ENCODE assay signal across 19 mouse cellular contexts in genomic region chr16:24593535-24593934, GRCm38 (mm10).
DNase-seq lines count a peak whose midpoint lies in the region; ATAC-seq and TF ChIP-seq lines count a peak whose summit lies in the region.
"Had no signal": no experiment of that assay in that cellular context is flagged by ENCODE, and none has a peak within 500 bp of the region (broad histone marks: within the 10 kb centered on the region; RNA-seq: fewer than 3 reads in every experiment).

No protein-coding gene starts in this region.

- H3K27me3 ChIP-seq in liver, adult 2 months (ENCODE audit: control insufficient read depth, insufficient read depth, low read length): no peaks in the 10 kb centered on the region
- H3K27me3 ChIP-seq in small intestine, adult 2 months (ENCODE audit: control insufficient read depth, insufficient read depth, low read length): no peaks in the 10 kb centered on the region
- H3K27me3 ChIP-seq: limb, embryonic 15.5 days; midbrain, embryonic 12.5 days had no signal

- no peaks in the 10 kb centered on the region for H3K36me3 ChIP-seq in liver, adult 2 months (ENCODE audit: control insufficient read depth, insufficient read depth, low read length)
- no peaks in the 10 kb centered on the region for H3K36me3 ChIP-seq in small intestine, adult 2 months (ENCODE audit: control insufficient read depth, insufficient read depth, low read length)
- H3K36me3 ChIP-seq: limb, embryonic 15.5 days; midbrain, embryonic 12.5 days had no signal

- H3K9ac ChIP-seq in liver, adult 2 months (ENCODE audit: low read depth, low read length): no peak overlapping the region
- H3K9ac ChIP-seq: limb, embryonic 15.5 days; lung, embryonic 14.5 days; midbrain, embryonic 12.5 days had no signal

- no peak for TF ChIP-seq POLR2A in liver, adult 2 months (IDR thresholded peaks at IDR 0.05; ENCODE audit: extremely low read depth, insufficient read depth, low read length)
- TF ChIP-seq POLR2A in small intestine, adult 2 months (IDR thresholded peaks at IDR 0.05; ENCODE audit: low read depth, low read length): no peak

- H3K79me2 ChIP-seq in liver, adult 2 months (ENCODE audit: control insufficient read depth, insufficient read depth, low read length): no peaks in the 10 kb centered on the region; the same call in 1 of the 2 replicates

- TF ChIP-seq CTCF in liver, adult 2 months (IDR thresholded peaks at IDR 0.05; ENCODE audit: low read depth, low read length): no peak
- no peak for TF ChIP-seq CTCF in small intestine, adult 2 months (IDR thresholded peaks at IDR 0.05; ENCODE audit: extremely low read depth, insufficient read length, insufficient replicate concordance, low read depth, low read length)

- peaks cover 2% of the 10 kb centered on the region; the same call in 1 of the 2 replicates for H3K4me1 ChIP-seq in liver, adult 2 months (ENCODE audit: control insufficient read depth, insufficient read depth, low read length)
- H3K4me1 ChIP-seq in small intestine, adult 2 months (ENCODE audit: control insufficient read depth, insufficient read depth, insufficient read length, low read length): no peaks in the 10 kb centered on the region
- H3K4me1 ChIP-seq: limb, embryonic 15.5 days; midbrain, embryonic 12.5 days had no signal

- no peak overlapping the region for H3K27ac ChIP-seq in liver, adult 2 months (replicated peaks; ENCODE audit: insufficient read depth, low read depth, low read length)
- peak overlapping the region; percentile 31; the same call in 1 of the 2 replicates for H3K27ac ChIP-seq in small intestine, adult 2 months (ENCODE audit: insufficient read depth, low read depth, low read length)
- H3K27ac ChIP-seq: kidney, postnatal 0 days; layer of hippocampus, adult 2 months; limb, embryonic 15.5 days; midbrain, embryonic 12.5 days; stomach, postnatal 0 days had no signal

- WGBS in liver, adult 2 months: 70% methylated on average over 4 of the region's 4 CpGs
- WGBS in small intestine, adult 2 months: 55% methylated on average over 4 of the region's 4 CpGs

- H3K4me3 ChIP-seq in liver, adult 2 months (ENCODE audit: insufficient read depth, low read depth, low read length): no peak overlapping the region
- no peak overlapping the region for H3K4me3 ChIP-seq in small intestine, adult 2 months (ENCODE audit: low read depth, low read length)
- H3K4me3 ChIP-seq: layer of hippocampus, adult 2 months; limb, embryonic 15.5 days; midbrain, embryonic 12.5 days had no signal

- ATAC-seq in inflammation-experienced regulatory T-cells, adult 6 months: peak; percentile 87
- ATAC-seq: forebrain, embryonic 16.5 days had no signal

- DNase-seq in liver, adult 2 months (ENCODE audit: extremely low read depth, low read depth, low spot score): peak; percentile 29
- no peak for DNase-seq in liver
- peak; percentile 33 for DNase-seq in CD4-positive, CD25-positive, alpha-beta regulatory T cell, adult 2 months (ENCODE audit: low read depth, low spot score)
- no peak for DNase-seq in neural tube, embryonic 10.5 days (ENCODE audit: extremely low spot score, low spot score)
- DNase-seq in adrenal gland, adult 18-20 months (ENCODE audit: low spot score in 2 of 2): no peak
- DNase-seq: adrenal gland, postnatal 36 days; cerebellum, postnatal 36 days; heart, postnatal 10 days; lung, embryonic 14.5 days; right cerebral cortex, postnatal 25 days; thymus, postnatal 25 days had no signal

Comparison
In these comparisons a context has a peak if more than half of its experiments do, and no peak if none do; other contexts are left out.
1. DNase-seq: peak in liver, adult 2 months (single experiment) and CD4-positive, CD25-positive, alpha-beta regulatory T cell, adult 2 months (single experiment); none in liver (single experiment), neural tube, embryonic 10.5 days (single experiment) and adrenal gland, adult 18-20 months (0 of 2).